Mouse (Mus musculus) lung, embryonic 14.5 days (tissue): ENCODE results near the gene Actr3. TPM values are rescaled to one million over a fixed set of nuclear protein-coding genes. Genes with fewer than 3 reads are reported as not detected.

Experiments
- ATAC-seq: fragments of 200-750 bp; cut with Nextera tagmentation; 2 replicates; pipeline ENCODE4 v1.8.0; 2017; ENCODE audit warnings: mild to moderate bottlenecking, moderate TSS enrichment, moderate library complexity; ENCODE audit not compliant: insufficient read depth
- DNase-seq: peaks from one replicate; pipeline ENCODE4 v3.0.0-alpha.2; 2015
- H3K27ac ChIP-seq: fragments of 300-500 bp; sonication (generic); 2 replicates; pipeline ENCODE4 v1.5.1; 2014; ENCODE audit warnings: low read depth, mild to moderate bottlenecking, moderate library complexity
- H3K27me3 ChIP-seq: fragments of 300-500 bp; sonication (generic); 2 replicates; pipeline ENCODE4 v1.6.1; 2014; ENCODE audit warnings: low read length, control low read depth; ENCODE audit not compliant: insufficient read depth
- H3K36me3 ChIP-seq: fragments of 300-500 bp; sonication (generic); 2 replicates; pipeline ENCODE4 v1.6.1; 2014; ENCODE audit warnings: control low read depth; ENCODE audit not compliant: insufficient read depth
- H3K4me1 ChIP-seq: fragments of 300-500 bp; sonication (generic); 2 replicates; pipeline ENCODE4 v1.6.1; 2014; ENCODE audit warnings: antibody characterized with exemption, control low read depth; ENCODE audit not compliant: insufficient read depth
- H3K4me2 ChIP-seq: fragments of 300-500 bp; sonication (generic); 2 replicates; pipeline ENCODE4 v1.6.1; 2014; ENCODE audit warnings: mild to moderate bottlenecking
- H3K4me3 ChIP-seq: fragments of 300-500 bp; sonication (generic); 2 replicates; pipeline ENCODE4 v1.5.1; 2014; ENCODE audit warnings: low read depth, low read length
- H3K9ac ChIP-seq: fragments of 300-500 bp; sonication (generic); 2 replicates; pipeline ENCODE4 v1.6.1; 2014
- H3K9me3 ChIP-seq: fragments of 300-500 bp; sonication (generic); 2 replicates; pipeline ENCODE4 v1.6.1; 2016; ENCODE audit warnings: low read depth, low read length, control low read depth
- CTCF ChIP-seq: IDR thresholded peaks from 2 replicates; pipeline ENCODE4 v1.5.1; 2016; ENCODE audit warnings: antibody characterized with exemption, low read depth
- WGBS: fragments of 180-500 bp; shearing (Covaris S2); extraction: QIAGEN DNeasy Blood & Tissue Kit; methylation state at CpG from one replicate; pipeline ENCODE4 v1.1.7; 2014; 5-methylcytosine and 5-hydroxymethylcytosine counted together
- polyA plus RNA-seq: library from polyadenylated mRNA; unstranded; fragments of >200 nt; fragmentation: Nextera tagmentation; extraction: Ambion mirVana; gene quantifications from 2 replicates; pipeline ENCODE4 v1.2.1, GENCODE M21; 2014

The Actr3 gene
- polyA plus RNA-seq, 1 experiment from 2014 or later: 342 TPM

DNA sequence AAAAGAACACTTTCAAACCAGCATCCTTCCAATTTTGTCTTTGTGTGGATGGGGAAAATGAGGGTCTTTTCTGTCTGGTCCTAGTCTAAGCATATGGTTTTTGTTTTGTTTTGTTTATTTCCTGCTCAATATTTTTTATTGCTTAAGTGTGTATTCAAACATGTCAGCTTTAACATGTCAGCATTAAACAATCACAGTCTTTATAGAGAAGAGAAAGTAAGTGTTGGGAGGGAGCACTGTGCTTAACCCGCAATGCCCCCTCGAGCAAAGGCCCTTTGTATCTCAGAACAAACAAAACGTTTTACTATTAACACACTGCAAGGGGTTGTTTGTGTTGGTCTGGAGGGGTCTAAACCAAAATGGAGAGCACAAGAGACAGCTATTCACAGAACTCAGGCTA is 47.2 kb downstream of the Actr3 start:
- ATAC-seq (peak; percentile 42; the same call in 1 of the 2 replicates), DNase-seq (peak; percentile 30)
- Histone ChIP-seq H3K9me3 (no peaks in the 10 kb centered on the region), H3K27ac (peak overlapping the region; percentile 30; the same call in 1 of the 2 replicates), H3K4me1 (no peaks in the 10 kb centered on the region), H3K27me3 (no peaks in the 10 kb centered on the region), H3K36me3 (peaks cover 10% of the 10 kb centered on the region), H3K4me3 (no peak overlapping the region), H3K4me2 (no peak overlapping the region), H3K9ac (no peak overlapping the region)
- no peak for TF ChIP-seq CTCF
- WGBS: 16% methylated on average over 3 of the region's 3 CpGs

GRCm38 (mm10) chr1:125386217-125386616 is 49.3 kb downstream of the Actr3 start:
- TF ChIP-seq CTCF: no peak
- H3K27me3 ChIP-seq: no peaks in the 10 kb centered on the region
- no peak for ATAC-seq
- H3K4me3 ChIP-seq: no peak overlapping the region
- 53% methylated on average over 7 of the region's 7 CpGs for WGBS
- H3K27ac ChIP-seq: no peak overlapping the region
- no peaks in the 10 kb centered on the region for H3K4me1 ChIP-seq
- H3K36me3 ChIP-seq: 0 out of 2 replicates have a peak, but pooled peaks cover 3% of the 10 kb centered on the region
- no peak overlapping the region for H3K4me2 ChIP-seq
- no peak for DNase-seq
- H3K9me3 ChIP-seq: no peaks in the 10 kb centered on the region
- H3K9ac ChIP-seq: no peak overlapping the region

- Histone ChIP-seq H3K9ac (no peak overlapping the region), H3K36me3 (no peaks in the 10 kb centered on the region), H3K9me3 (no peaks in the 10 kb centered on the region), H3K4me2 (no peak overlapping the region), H3K4me1 (no peaks in the 10 kb centered on the region), H3K27ac (no peak overlapping the region), H3K4me3 (no peak overlapping the region), H3K27me3 (no peaks in the 10 kb centered on the region)
- 59% methylated on average over 6 of the region's 6 CpGs for WGBS
- ATAC-seq (no peak), DNase-seq (peak; percentile 33)
- no peak for TF ChIP-seq CTCF
These were observed 52.9 kb downstream of the Actr3 start for GRCm38 (mm10) chr1:125382622-125383021.

GRCm38 (mm10) chr1:125378889-125379288 is 56.6 kb downstream of the Actr3 start:
- no peak for TF ChIP-seq CTCF
- DNase-seq (no peak), ATAC-seq (no peak)
- Histone ChIP-seq H3K36me3 (no peaks in the 10 kb centered on the region), H3K27me3 (no peaks in the 10 kb centered on the region), H3K4me3 (no peak overlapping the region), H3K4me2 (no peak overlapping the region), H3K9me3 (no peaks in the 10 kb centered on the region), H3K4me1 (no peaks in the 10 kb centered on the region), H3K9ac (no peak overlapping the region), H3K27ac (no peak overlapping the region)
- WGBS: 63% methylated on average over 3 of the region's 3 CpGs

- peak; percentile 55 for DNase-seq
- 66% methylated on average over 5 of the region's 5 CpGs for WGBS
These were observed 62.7 kb downstream of the Actr3 start for GRCm38 (mm10) chr1:125372855-125373254.

GRCm38 (mm10) chr1:125370779-125371178 is 64.7 kb downstream of the Actr3 start:
- Histone ChIP-seq H3K4me1 (no peaks in the 10 kb centered on the region), H3K36me3 (no peaks in the 10 kb centered on the region), H3K27ac (no peak overlapping the region), H3K4me3 (no peak overlapping the region), H3K4me2 (no peak overlapping the region), H3K9ac (no peak overlapping the region), H3K9me3 (no peaks in the 10 kb centered on the region), H3K27me3 (no peaks in the 10 kb centered on the region)
- ATAC-seq (peak; percentile 62; the same call in 1 of the 2 replicates), DNase-seq (peak; percentile 94)
- 28% methylated on average over 6 of the region's 6 CpGs for WGBS
- TF ChIP-seq CTCF: peak; percentile 88

More at GRCm38 (mm10) chr1:125372855-125373254, 62.7 kb downstream of the Actr3 start:
- no peak overlapping the region for H3K4me2 ChIP-seq
- H3K4me1 ChIP-seq: no peaks in the 10 kb centered on the region
- H3K27ac ChIP-seq: no peak overlapping the region
- no peak overlapping the region for H3K9ac ChIP-seq
- no peaks in the 10 kb centered on the region for H3K27me3 ChIP-seq
- H3K9me3 ChIP-seq: no peaks in the 10 kb centered on the region
- peak; percentile 43 for TF ChIP-seq CTCF
- ATAC-seq: no peak
- no peaks in the 10 kb centered on the region for H3K36me3 ChIP-seq
- no peak overlapping the region for H3K4me3 ChIP-seq

DNA sequence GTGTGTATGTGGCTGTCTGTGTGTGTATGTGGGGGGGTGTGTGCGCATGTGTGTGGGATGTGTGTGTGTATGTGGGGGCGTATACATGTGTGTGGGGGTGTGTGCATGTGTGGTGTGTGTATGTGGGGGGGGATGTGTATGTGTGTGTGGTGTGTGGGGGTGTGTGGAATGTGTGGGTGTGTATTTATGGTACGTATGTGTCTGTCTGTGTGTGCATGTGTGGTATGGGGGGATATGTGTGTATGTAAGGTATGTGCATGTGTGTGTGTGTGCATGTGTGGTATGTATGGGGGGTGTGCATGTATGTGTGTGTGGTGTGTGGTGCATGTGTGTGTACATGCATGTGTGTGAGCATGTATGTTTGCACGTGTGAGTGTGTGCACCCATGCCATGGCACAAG is 70.0 kb downstream of the Actr3 start:
- ATAC-seq: no peak
- no peak for DNase-seq
- H3K4me1 ChIP-seq: no peaks in the 10 kb centered on the region
- H3K4me3 ChIP-seq: no peak overlapping the region
- no peaks in the 10 kb centered on the region for H3K9me3 ChIP-seq
- H3K27ac ChIP-seq: no peak overlapping the region
- WGBS: 90% methylated on average over 4 of the region's 4 CpGs
- no peak for TF ChIP-seq CTCF
- H3K36me3 ChIP-seq: no peaks in the 10 kb centered on the region
- no peaks in the 10 kb centered on the region for H3K27me3 ChIP-seq
- H3K9ac ChIP-seq: no peak overlapping the region
- H3K4me2 ChIP-seq: no peak overlapping the region
